In the genomic region with DNA sequence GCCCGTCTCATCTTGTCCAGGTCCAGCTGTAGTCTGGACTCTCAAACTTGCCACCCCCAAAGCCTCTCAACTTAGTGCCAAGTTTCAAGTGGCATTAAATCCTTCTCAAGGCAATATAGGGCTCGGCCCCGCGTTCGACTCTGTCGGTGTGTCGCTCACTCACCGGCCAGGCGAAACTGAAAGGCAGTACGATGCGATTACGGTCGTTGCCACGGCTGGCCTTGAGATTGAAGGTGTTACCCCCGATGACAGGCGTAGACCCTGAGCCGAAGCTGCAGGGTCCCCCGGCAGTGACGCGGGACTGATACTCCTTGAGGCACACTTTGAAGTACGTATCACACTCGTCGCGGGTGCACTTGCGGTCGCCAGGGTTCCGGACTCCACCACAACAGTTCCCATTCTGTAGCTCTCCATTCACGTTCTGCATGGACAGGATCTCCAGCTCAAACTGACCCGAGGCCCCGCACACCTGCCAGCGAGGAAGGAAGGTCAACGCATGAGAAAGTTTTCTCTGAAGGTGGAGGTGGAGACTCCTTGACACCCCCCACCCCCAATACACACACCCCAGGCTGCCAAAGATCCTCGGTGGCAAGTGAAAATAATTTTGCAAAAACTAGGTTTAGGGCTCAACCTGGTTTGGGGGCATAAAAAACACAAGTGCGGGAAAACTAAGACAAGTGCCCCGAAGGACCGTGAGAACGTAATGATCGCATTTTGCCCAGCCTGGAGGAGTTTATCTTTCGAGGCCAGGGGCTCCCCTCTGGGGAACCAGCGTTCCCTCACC, we compare ENCODE assay signal across 8 mouse cellular contexts. TPM values are rescaled to one million over a fixed set of nuclear protein-coding genes. Genes with fewer than 3 reads are reported as not detected.
DNase-seq lines count a peak whose midpoint lies in the region; ATAC-seq and TF ChIP-seq lines count a peak whose summit lies in the region.

No protein-coding gene starts in this region.

- WGBS in intestine, embryonic 15.5 days: 0% methylated on average over 40 of the region's 40 CpGs
- WGBS in lung, embryonic 16.5 days: under 1% methylated on average over 40 of the region's 40 CpGs
- WGBS in small intestine, adult 2 months: under 1% methylated on average over 40 of the region's 40 CpGs

- peak overlapping the region; percentile 94 for H3K4me2 ChIP-seq in intestine, embryonic 15.5 days (replicated peaks)
- H3K4me2 ChIP-seq in lung, embryonic 16.5 days (ENCODE audit: low read depth, low read length): peak overlapping the region; percentile 95

- H3K27ac ChIP-seq in layer of hippocampus, adult 2 months: peak overlapping the region; percentile 90
- peak overlapping the region; percentile 92 for H3K27ac ChIP-seq in intestine, embryonic 15.5 days
- H3K27ac ChIP-seq in lung, embryonic 16.5 days (ENCODE audit: low read length): peak overlapping the region; percentile 99
- peak overlapping the region; percentile 74 for H3K27ac ChIP-seq in small intestine, adult 2 months (ENCODE audit: insufficient read depth, low read depth, low read length)

- peak overlapping the region; percentile 83 for H3K4me3 ChIP-seq in layer of hippocampus, adult 2 months
- peak overlapping the region; percentile 65 for H3K4me3 ChIP-seq in intestine, embryonic 15.5 days (replicated peaks)
- H3K4me3 ChIP-seq in lung, embryonic 16.5 days (ENCODE audit: low read length): peak overlapping the region; percentile 82
- peak overlapping the region; percentile 85 for H3K4me3 ChIP-seq in small intestine, adult 2 months (ENCODE audit: low read depth, low read length)

- peak; percentile 31 for TF ChIP-seq POLR2A in small intestine, adult 2 months (IDR thresholded peaks at IDR 0.05; ENCODE audit: low read depth, low read length)

- peak overlapping the region; percentile 86 for H3K9ac ChIP-seq in intestine, embryonic 15.5 days
- H3K9ac ChIP-seq in lung, embryonic 16.5 days (ENCODE audit: low read length): peak overlapping the region; percentile 77

- TF ChIP-seq CTCF in layer of hippocampus, adult 2 months (conservative IDR thresholded peaks at IDR 0.05): no peak
- no peak for TF ChIP-seq CTCF in small intestine, adult 2 months (IDR thresholded peaks at IDR 0.05; ENCODE audit: extremely low read depth, insufficient read length, insufficient replicate concordance, low read depth, low read length)

- H3K27me3 ChIP-seq in intestine, embryonic 15.5 days (replicated peaks): no peaks in the 10 kb centered on the region
- H3K27me3 ChIP-seq in lung, embryonic 16.5 days (ENCODE audit: control insufficient read depth, insufficient read depth, low read depth, low read length): no peaks in the 10 kb centered on the region
- no peaks in the 10 kb centered on the region for H3K27me3 ChIP-seq in small intestine, adult 2 months (ENCODE audit: control insufficient read depth, insufficient read depth, low read length)

- peaks cover 16% of the 10 kb centered on the region for H3K4me1 ChIP-seq in intestine, embryonic 15.5 days (replicated peaks)
- H3K4me1 ChIP-seq in lung, embryonic 16.5 days (replicated peaks; ENCODE audit: control insufficient read depth, insufficient read depth, low read length): peaks cover 15% of the 10 kb centered on the region
- H3K4me1 ChIP-seq in small intestine, adult 2 months (ENCODE audit: control insufficient read depth, insufficient read depth, insufficient read length, low read length): peaks cover 5% of the 10 kb centered on the region; the same call in 1 of the 2 replicates

- ATAC-seq in intestine, embryonic 15.5 days: no peak
- no peak for ATAC-seq in lung, embryonic 16.5 days (ENCODE audit: low read depth)

- no peaks in the 10 kb centered on the region for H3K36me3 ChIP-seq in intestine, embryonic 15.5 days
- no peaks in the 10 kb centered on the region for H3K36me3 ChIP-seq in lung, embryonic 16.5 days (ENCODE audit: control insufficient read depth, insufficient read depth, low read length)
- no peaks in the 10 kb centered on the region for H3K36me3 ChIP-seq in small intestine, adult 2 months (ENCODE audit: control insufficient read depth, insufficient read depth, low read length)

- H3K9me3 ChIP-seq in intestine, embryonic 15.5 days: no peaks in the 10 kb centered on the region
- no peaks in the 10 kb centered on the region for H3K9me3 ChIP-seq in lung, embryonic 16.5 days (ENCODE audit: control insufficient read depth, low read length)

- DNase-seq in layer of hippocampus, adult 2 months (ENCODE audit: low spot score in 2 of 2): no peak
- DNase-seq in layer of hippocampus, adult 9-10 months (ENCODE audit: low spot score): no peak
- peak; percentile 49 for DNase-seq in adrenal gland, postnatal 14 days
- DNase-seq in gastrocnemius, postnatal 10 days: peak; percentile 32
- DNase-seq in right cerebral cortex, postnatal 36 days (ENCODE audit: low spot score in 2 of 2): no peak

RNA-seq across cellular contexts. Expression of a gene that starts 1.0 kb away (rescaled TPM):
- 10 to 100 TPM; 10.4 to 11.0 TPM for total RNA-seq in layer of hippocampus, adult 2 months (2021)
- 15.0 and 18.3 TPM in 2 replicates for total RNA-seq in adrenal gland, postnatal 14 days (2021)
- total RNA-seq in gastrocnemius, postnatal 10 days (2021): 10 to 100 TPM; 10.6 to 16.7 TPM
- polyA plus RNA-seq in intestine, embryonic 15.5 days (2015; fragmentation: Nextera tagmentation; extraction: Ambion mirVana): 15.8 and 18.3 TPM in 2 replicates
- 12.1 and 16.1 TPM in 2 replicates for polyA plus RNA-seq in lung, embryonic 16.5 days (2015; fragmentation: Nextera tagmentation; extraction: Ambion mirVana)
- 2.7 and 3.2 TPM in 2 replicates for polyA plus RNA-seq in small intestine, adult 2 months (2012; rRNA removed)

Comparison
In these comparisons a context has a peak if more than half of its experiments do, and no peak if none do; other contexts are left out.
1. DNase-seq: peak in adrenal gland, postnatal 14 days (single experiment) and gastrocnemius, postnatal 10 days (single experiment); none in layer of hippocampus, adult 2 months (0 of 2), layer of hippocampus, adult 9-10 months (single experiment) and right cerebral cortex, postnatal 36 days (0 of 2).
2. Peak in every context shown above with its lines, with median percentiles within 50 percentile points of each other: H3K27ac ChIP-seq and H3K4me3 ChIP-seq.